Mouse (Mus musculus): Measurements from ENCODE around the gene Colgalt1. TPM values are rescaled to one million over a fixed set of nuclear protein-coding genes. Genes with fewer than 3 reads are reported as not detected.

Gene Colgalt1
- polyA plus RNA-seq, 1 experiment from 2014 or later = 78.2 TPM

GRCm38 (mm10) chr8:71591471-71592373 is 19.1 kb upstream of the Colgalt1 start, which contains the start of gene Pgls:
Pgls (plus strand) TSS chr8:71592176.
- Histone ChIP-seq H3K4me1 (peaks cover 30% of the 10 kb centered on the region), H3K27ac (peak within 1 kb of the TSS; percentile 97), H3K4me3 (peak within 1 kb of the TSS; percentile 90), H3K36me3 (peaks cover 14% of the 10 kb centered on the region), H3K27me3 (no peaks in the 10 kb centered on the region), H3K4me2 (peak within 1 kb of the TSS; percentile 82), H3K9me3 (no peaks in the 10 kb centered on the region), H3K9ac (peak within 1 kb of the TSS; percentile 96)
- WGBS = under 1% methylated on average over 69 of the region's 71 CpGs
- peak; percentile 82 for ATAC-seq (ENCODE audit: insufficient number of reproducible peaks, insufficient read depth, low FRiP score, low TSS enrichment, low read depth)

- Histone ChIP-seq H3K4me2 (peak overlapping the region; percentile 82), H3K9ac (peak overlapping the region; percentile 96), H3K4me1 (peaks cover 30% of the 10 kb centered on the region), H3K9me3 (no peaks in the 10 kb centered on the region), H3K27ac (peak overlapping the region; percentile 97), H3K36me3 (peaks cover 7% of the 10 kb centered on the region; the same call in 1 of the 2 replicates), H3K4me3 (peak overlapping the region; percentile 90), H3K27me3 (no peaks in the 10 kb centered on the region)
- peak; percentile 62 for ATAC-seq (ENCODE audit: insufficient number of reproducible peaks, insufficient read depth, low FRiP score, low TSS enrichment, low read depth)
- 4% methylated on average over 60 of the region's 60 CpGs for whole genome bisulfite sequencing
Observed at GRCm38 (mm10) chr8:71592374-71593170, 18.2 kb upstream of the Colgalt1 start.

GRCm38 (mm10) chr8:71593556-71594323 is 17.1 kb upstream of the Colgalt1 start:
- Histone ChIP-seq H3K27ac (no peak overlapping the region), H3K4me1 (peaks cover 30% of the 10 kb centered on the region), H3K4me3 (no peak overlapping the region), H3K36me3 (peaks cover 7% of the 10 kb centered on the region; the same call in 1 of the 2 replicates), H3K9ac (0 out of 2 replicates have a peak overlapping the region, but pooled peaks have one; percentile 96), H3K27me3 (no peaks in the 10 kb centered on the region), H3K4me2 (peak overlapping the region; percentile 82; the same call in 1 of the 2 replicates), H3K9me3 (no peaks in the 10 kb centered on the region)
- ATAC-seq (ENCODE audit: insufficient number of reproducible peaks, insufficient read depth, low FRiP score, low TSS enrichment, low read depth) = no peak
- WGBS = 93% methylated on average over 8 of the region's 8 CpGs

- ATAC-seq (ENCODE audit: insufficient number of reproducible peaks, insufficient read depth, low FRiP score, low TSS enrichment, low read depth) = no peak
- no peak overlapping the region for H3K27ac ChIP-seq
- no peaks in the 10 kb centered on the region for H3K27me3 ChIP-seq
- 90% methylated on average over 4 of the region's 4 CpGs for WGBS
- H3K36me3 ChIP-seq = peaks cover 7% of the 10 kb centered on the region; the same call in 1 of the 2 replicates
- H3K4me1 ChIP-seq = peaks cover 30% of the 10 kb centered on the region
- 0 out of 2 replicates have a peak overlapping the region, but pooled peaks have one; percentile 12 for H3K9ac ChIP-seq
- H3K9me3 ChIP-seq = no peaks in the 10 kb centered on the region
- no peak overlapping the region for H3K4me2 ChIP-seq
- no peak overlapping the region for H3K4me3 ChIP-seq
Observed at GRCm38 (mm10) chr8:71594324-71594722, 16.5 kb upstream of the Colgalt1 start.

- 9% methylated on average over 27 of the region's 27 CpGs for WGBS
- no peak for ATAC-seq (ENCODE audit: insufficient number of reproducible peaks, insufficient read depth, low FRiP score, low TSS enrichment, low read depth)
- Histone ChIP-seq H3K9ac (0 out of 2 replicates have a peak overlapping the region, but pooled peaks have one; percentile 27), H3K27me3 (peaks cover 11% of the 10 kb centered on the region), H3K4me1 (peaks cover 29% of the 10 kb centered on the region), H3K4me3 (no peak overlapping the region), H3K27ac (no peak overlapping the region), H3K4me2 (peak overlapping the region; percentile 31), H3K9me3 (no peaks in the 10 kb centered on the region), H3K36me3 (peaks cover 16% of the 10 kb centered on the region)
Observed at GRCm38 (mm10) chr8:71595862-71596261, 14.9 kb upstream of the Colgalt1 start.

- H3K27me3 ChIP-seq = peaks cover 14% of the 10 kb centered on the region
- peaks cover 23% of the 10 kb centered on the region for H3K4me1 ChIP-seq
- no peak overlapping the region for H3K27ac ChIP-seq
- WGBS = 53% methylated on average over 6 of the region's 6 CpGs
- peaks cover 16% of the 10 kb centered on the region for H3K36me3 ChIP-seq
- no peak for ATAC-seq (ENCODE audit: insufficient number of reproducible peaks, insufficient read depth, low FRiP score, low TSS enrichment, low read depth)
- peak overlapping the region; percentile 31 for H3K4me2 ChIP-seq
- no peak overlapping the region for H3K4me3 ChIP-seq
- H3K9ac ChIP-seq = 0 out of 2 replicates have a peak overlapping the region, but pooled peaks have one; percentile 27
- H3K9me3 ChIP-seq = no peaks in the 10 kb centered on the region
Observed at GRCm38 (mm10) chr8:71596384-71596783, 14.4 kb upstream of the Colgalt1 start.

GRCm38 (mm10) chr8:71596798-71597197 is 14.0 kb upstream of the Colgalt1 start:
- Histone ChIP-seq H3K4me1 (peaks cover 25% of the 10 kb centered on the region), H3K36me3 (peaks cover 16% of the 10 kb centered on the region), H3K4me2 (no peak overlapping the region), H3K9ac (no peak overlapping the region), H3K27ac (no peak overlapping the region), H3K27me3 (peaks cover 18% of the 10 kb centered on the region), H3K9me3 (no peaks in the 10 kb centered on the region), H3K4me3 (no peak overlapping the region)
- ATAC-seq (ENCODE audit: insufficient number of reproducible peaks, insufficient read depth, low FRiP score, low TSS enrichment, low read depth) = no peak
- 75% methylated on average over 4 of the region's 4 CpGs for WGBS

GRCm38 (mm10) chr8:71597451-71597850 is 13.3 kb upstream of the Colgalt1 start, which contains the start of gene Fam129c:
Fam129c (plus strand) TSS chr8:71597648.
- Histone ChIP-seq H3K27ac (no peak within 1 kb of the TSS), H3K9ac (no peak within 1 kb of the TSS), H3K4me3 (no peak within 1 kb of the TSS), H3K27me3 (peaks cover 25% of the 10 kb centered on the region), H3K4me2 (no peak within 1 kb of the TSS), H3K4me1 (peaks cover 32% of the 10 kb centered on the region), H3K36me3 (peaks cover 16% of the 10 kb centered on the region), H3K9me3 (no peaks in the 10 kb centered on the region)
- WGBS = 86% methylated on average over 3 of the region's 3 CpGs
- no peak for ATAC-seq (ENCODE audit: insufficient number of reproducible peaks, insufficient read depth, low FRiP score, low TSS enrichment, low read depth)

GRCm38 (mm10) chr8:71598375-71598774 is 12.4 kb upstream of the Colgalt1 start:
- Histone ChIP-seq H3K4me3 (no peak overlapping the region), H3K9me3 (no peaks in the 10 kb centered on the region), H3K27ac (no peak overlapping the region), H3K27me3 (peaks cover 34% of the 10 kb centered on the region), H3K36me3 (peaks cover 16% of the 10 kb centered on the region), H3K4me1 (peaks cover 32% of the 10 kb centered on the region), H3K4me2 (no peak overlapping the region), H3K9ac (no peak overlapping the region)
- ATAC-seq (ENCODE audit: insufficient number of reproducible peaks, insufficient read depth, low FRiP score, low TSS enrichment, low read depth) = no peak

- H3K9ac ChIP-seq = no peak overlapping the region
- no peaks in the 10 kb centered on the region for H3K9me3 ChIP-seq
- no peak for ATAC-seq (ENCODE audit: insufficient number of reproducible peaks, insufficient read depth, low FRiP score, low TSS enrichment, low read depth)
- peaks cover 16% of the 10 kb centered on the region for H3K36me3 ChIP-seq
- no peak overlapping the region for H3K4me3 ChIP-seq
- H3K4me1 ChIP-seq = peaks cover 33% of the 10 kb centered on the region
- H3K27ac ChIP-seq = no peak overlapping the region
- 93% methylated on average over 5 of the region's 5 CpGs for WGBS
- H3K27me3 ChIP-seq = peaks cover 39% of the 10 kb centered on the region
- H3K4me2 ChIP-seq = no peak overlapping the region
Observed at GRCm38 (mm10) chr8:71598841-71599240, 12.0 kb upstream of the Colgalt1 start.

All from embryonic facial prominence, embryonic 13.5 days (tissue).